Comparison of ENCODE assay signal across 24 mouse cellular contexts in the genomic region with DNA sequence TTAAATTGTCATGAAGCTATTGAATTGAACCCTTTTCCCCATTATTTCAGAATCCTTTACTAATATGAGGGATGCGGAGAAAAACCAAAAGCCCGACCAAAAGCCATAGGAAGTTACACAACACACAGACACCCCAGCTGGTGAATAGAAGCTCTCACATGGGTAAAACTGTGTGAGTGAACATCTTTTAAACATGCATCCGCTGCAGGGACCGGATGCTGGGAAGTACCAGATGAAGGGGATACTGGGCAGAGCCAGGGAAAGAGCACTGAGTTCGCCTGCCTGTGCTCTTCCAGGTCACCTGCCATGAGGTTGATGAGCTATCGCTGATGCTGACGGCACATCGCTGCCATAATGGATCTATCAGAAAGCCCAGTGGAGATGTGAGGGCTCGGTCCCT.
DNase-seq lines count a peak whose midpoint lies in the region; ATAC-seq lines count a peak whose summit lies in the region.
"Had no signal": no experiment of that assay in that cellular context is flagged by ENCODE, and none has a peak within 500 bp of the region (broad histone marks: within the 10 kb centered on the region; RNA-seq: fewer than 3 reads in every experiment).

No protein-coding gene starts in this region.

- H3K9me3 ChIP-seq in heart, embryonic 11.5 days (replicated peaks; ENCODE audit: control insufficient read depth, low read length) = no peaks in the 10 kb centered on the region
- no peaks in the 10 kb centered on the region for H3K9me3 ChIP-seq in hindbrain, embryonic 13.5 days
- no peaks in the 10 kb centered on the region for H3K9me3 ChIP-seq in hindbrain, embryonic 11.5 days (ENCODE audit: control insufficient read depth, low read length)
- no peaks in the 10 kb centered on the region for H3K9me3 ChIP-seq in neural tube, embryonic 13.5 days
- no peaks in the 10 kb centered on the region for H3K9me3 ChIP-seq in neural tube, embryonic 15.5 days (replicated peaks)
- H3K9me3 ChIP-seq: embryonic facial prominence, embryonic 13.5 days; embryonic facial prominence, embryonic 15.5 days; forebrain, embryonic 10.5 days had no signal

- no peak for ATAC-seq in heart, embryonic 11.5 days (replicated peaks; ENCODE audit: insufficient number of reproducible peaks, low FRiP score, low TSS enrichment)
- ATAC-seq in hindbrain, embryonic 13.5 days (ENCODE audit: low FRiP score) = no peak
- ATAC-seq in hindbrain, embryonic 11.5 days (ENCODE audit: low FRiP score) = no peak
- ATAC-seq in neural tube, embryonic 13.5 days (ENCODE audit: low read depth) = no peak
- no peak for ATAC-seq in neural tube, embryonic 15.5 days (ENCODE audit: low FRiP score)
- ATAC-seq: forebrain, embryonic 14.5 days; forebrain, embryonic 16.5 days had no signal

- H3K4me3 ChIP-seq in heart, embryonic 11.5 days (ENCODE audit: low read depth, low read length) = no peak overlapping the region
- no peak overlapping the region for H3K4me3 ChIP-seq in hindbrain, embryonic 13.5 days
- no peak overlapping the region for H3K4me3 ChIP-seq in hindbrain, embryonic 11.5 days (ENCODE audit: low read depth, low read length)
- H3K4me3 ChIP-seq in neural tube, embryonic 13.5 days = no peak overlapping the region
- no peak overlapping the region for H3K4me3 ChIP-seq in neural tube, embryonic 15.5 days (replicated peaks)
- H3K4me3 ChIP-seq: embryonic facial prominence, embryonic 13.5 days; embryonic facial prominence, embryonic 15.5 days; erythroblast, embryonic 14.5 days; forebrain, embryonic 10.5 days had no signal

- 92% methylated on average over 9 of the region's 9 CpGs for WGBS in heart, embryonic 11.5 days (ENCODE audit: insufficient replicate concordance)
- WGBS in hindbrain, embryonic 13.5 days = 71% methylated on average over 9 of the region's 9 CpGs
- WGBS in hindbrain, embryonic 11.5 days = 86% methylated on average over 9 of the region's 9 CpGs
- 63% methylated on average over 9 of the region's 9 CpGs for WGBS in neural tube, embryonic 13.5 days
- 63% methylated on average over 9 of the region's 9 CpGs for WGBS in neural tube, embryonic 15.5 days

- H3K9ac ChIP-seq in heart, embryonic 11.5 days (ENCODE audit: low read depth, low read length) = no peak overlapping the region
- no peak overlapping the region for H3K9ac ChIP-seq in hindbrain, embryonic 13.5 days
- H3K9ac ChIP-seq in hindbrain, embryonic 11.5 days (ENCODE audit: low read depth, low read length) = no peak overlapping the region
- no peak overlapping the region for H3K9ac ChIP-seq in neural tube, embryonic 13.5 days
- H3K9ac ChIP-seq in neural tube, embryonic 15.5 days (replicated peaks) = no peak overlapping the region
- H3K9ac ChIP-seq: embryonic facial prominence, embryonic 13.5 days; embryonic facial prominence, embryonic 15.5 days had no signal

- DNase-seq in heart, adult 11 months = peak; percentile 59
- no peak for DNase-seq in hindbrain, embryonic 11.5 days (ENCODE audit: low spot score)
- DNase-seq in retina, postnatal 1 day = peak; percentile 81
- DNase-seq in thymus, postnatal 0 days (ENCODE audit: low spot score) = no peak
- DNase-seq: adrenal gland, adult 2 months; adrenal gland, postnatal 10 days; adrenal gland, postnatal 25 days; cerebellum, adult 11 months; cerebellum, adult 18-20 months; cerebellum, adult 8-10 months; cerebellum, adult 9-11 months; cerebellum, postnatal 14 days; cerebellum, postnatal 36 days; embryo, embryonic 11 days had no signal

- H3K4me1 ChIP-seq in heart, embryonic 11.5 days (ENCODE audit: control insufficient read depth, insufficient read depth, low read length) = no peaks in the 10 kb centered on the region
- peaks cover 19% of the 10 kb centered on the region for H3K4me1 ChIP-seq in hindbrain, embryonic 13.5 days (replicated peaks)
- H3K4me1 ChIP-seq in hindbrain, embryonic 11.5 days (replicated peaks; ENCODE audit: control insufficient read depth, insufficient read depth, low read length) = no peaks in the 10 kb centered on the region
- H3K4me1 ChIP-seq in neural tube, embryonic 13.5 days (replicated peaks) = peaks cover 24% of the 10 kb centered on the region
- H3K4me1 ChIP-seq in neural tube, embryonic 15.5 days = peaks cover 15% of the 10 kb centered on the region
- H3K4me1 ChIP-seq: embryonic facial prominence, embryonic 13.5 days; embryonic facial prominence, embryonic 15.5 days had no signal

- no peaks in the 10 kb centered on the region for H3K27me3 ChIP-seq in heart, embryonic 11.5 days (ENCODE audit: control insufficient read depth, insufficient read depth, low read length)
- no peaks in the 10 kb centered on the region for H3K27me3 ChIP-seq in hindbrain, embryonic 13.5 days
- H3K27me3 ChIP-seq in hindbrain, embryonic 11.5 days (ENCODE audit: control insufficient read depth, insufficient read depth, low read length) = no peaks in the 10 kb centered on the region
- no peaks in the 10 kb centered on the region for H3K27me3 ChIP-seq in neural tube, embryonic 13.5 days
- no peaks in the 10 kb centered on the region for H3K27me3 ChIP-seq in neural tube, embryonic 15.5 days (replicated peaks)
- H3K27me3 ChIP-seq: embryonic facial prominence, embryonic 13.5 days; embryonic facial prominence, embryonic 15.5 days had no signal

- H3K36me3 ChIP-seq in heart, embryonic 11.5 days (ENCODE audit: control insufficient read depth, insufficient read depth, low read length) = no peaks in the 10 kb centered on the region
- H3K36me3 ChIP-seq in hindbrain, embryonic 13.5 days = no peaks in the 10 kb centered on the region
- no peaks in the 10 kb centered on the region for H3K36me3 ChIP-seq in hindbrain, embryonic 11.5 days (ENCODE audit: control insufficient read depth, insufficient read depth, low read length)
- H3K36me3 ChIP-seq in neural tube, embryonic 13.5 days = no peaks in the 10 kb centered on the region
- no peaks in the 10 kb centered on the region for H3K36me3 ChIP-seq in neural tube, embryonic 15.5 days
- H3K36me3 ChIP-seq: embryonic facial prominence, embryonic 13.5 days; embryonic facial prominence, embryonic 15.5 days; forebrain, embryonic 10.5 days had no signal

- no peak overlapping the region for H3K27ac ChIP-seq in heart, embryonic 11.5 days (ENCODE audit: low read depth, low read length)
- peak overlapping the region; percentile 3; the same call in 1 of the 2 replicates for H3K27ac ChIP-seq in hindbrain, embryonic 13.5 days
- H3K27ac ChIP-seq in hindbrain, embryonic 11.5 days (ENCODE audit: low read depth, low read length) = no peak overlapping the region
- peak overlapping the region; percentile 46; the same call in 1 of the 2 replicates for H3K27ac ChIP-seq in neural tube, embryonic 13.5 days (replicated peaks)
- H3K27ac ChIP-seq in neural tube, embryonic 15.5 days (replicated peaks) = no peak overlapping the region
- H3K27ac ChIP-seq: embryonic facial prominence, embryonic 13.5 days; embryonic facial prominence, embryonic 15.5 days; forebrain, embryonic 10.5 days had no signal

- H3K4me2 ChIP-seq in heart, embryonic 11.5 days = no peak overlapping the region
- no peak overlapping the region for H3K4me2 ChIP-seq in hindbrain, embryonic 13.5 days
- no peak overlapping the region for H3K4me2 ChIP-seq in hindbrain, embryonic 11.5 days (replicated peaks; ENCODE audit: low read depth, low read length)
- H3K4me2 ChIP-seq in neural tube, embryonic 13.5 days = no peak overlapping the region
- H3K4me2 ChIP-seq in neural tube, embryonic 15.5 days = no peak overlapping the region
- H3K4me2 ChIP-seq: embryonic facial prominence, embryonic 13.5 days; embryonic facial prominence, embryonic 15.5 days had no signal

Comparison
In these comparisons a context has a peak if more than half of its experiments do, and no peak if none do; other contexts are left out.
1. H3K27ac ChIP-seq: peak in hindbrain, embryonic 13.5 days (single experiment) and neural tube, embryonic 13.5 days (single experiment); none in heart, embryonic 11.5 days (single experiment), hindbrain, embryonic 11.5 days (single experiment) and neural tube, embryonic 15.5 days (single experiment).
2. DNase-seq: peak in heart, adult 11 months (single experiment) and retina, postnatal 1 day (single experiment); none in hindbrain, embryonic 11.5 days (single experiment) and thymus, postnatal 0 days (single experiment).